Mouse (Mus musculus) heart, embryonic 14.5 days (tissue): ENCODE measurements around the gene Ldb1. TPM values are rescaled to one million over a fixed set of nuclear protein-coding genes. Genes with fewer than 3 reads are reported as not detected.
"Not testable (repeated sequence)": the region's sequence is repeated elsewhere in the genome, so short reads cannot be mapped to it uniquely, and the experiment has no call there.

Experiments
- ATAC-seq: fragments of 200-750 bp; cut with Nextera tagmentation; 2 replicates; pipeline ENCODE4 v1.8.0; 2017; ENCODE audit warnings: low read depth, moderate TSS enrichment; ENCODE audit not compliant: insufficient number of reproducible peaks, insufficient read depth, low FRiP score
- H3K27ac ChIP-seq, 2 experiments: fragments of 200-500 bp in 1 of 2; fragments of 300-500 bp in 1 of 2; sonication (generic) in 1 of 2; replicated peaks in 1 of 2; 2 replicates each; pipeline ENCODE4 v1.5.1; 2012 to 2014; ENCODE audit warnings: low read depth in 2 of 2, low read length in 2 of 2, control low read depth in 1 of 2, mild to moderate bottlenecking in 1 of 2, mixed read lengths in 1 of 2; ENCODE audit not compliant: control insufficient read depth in 1 of 2, insufficient read depth in 1 of 2
- H3K27me3 ChIP-seq: fragments of 300-500 bp; sonication (generic); 2 replicates; pipeline ENCODE4 v1.6.1; 2014; ENCODE audit warnings: mild to moderate bottlenecking, low read length, control low read depth; ENCODE audit not compliant: control insufficient read depth, insufficient read depth
- H3K36me3 ChIP-seq: fragments of 300-500 bp; sonication (generic); 2 replicates; pipeline ENCODE4 v1.6.1; 2014; ENCODE audit warnings: mild to moderate bottlenecking, control low read depth, low read length, mixed read lengths; ENCODE audit not compliant: control insufficient read depth, insufficient read depth
- H3K4me1 ChIP-seq, 2 experiments: fragments of 200-500 bp in 1 of 2; fragments of 300-500 bp in 1 of 2; sonication (generic) in 1 of 2; 2 replicates each; pipeline ENCODE4 v1.6.1; 2012 to 2014; ENCODE audit warnings: low read length in 2 of 2, control low read depth in 1 of 2, mixed read lengths in 1 of 2; ENCODE audit not compliant: control insufficient read depth in 2 of 2, insufficient read depth in 2 of 2
- H3K4me2 ChIP-seq: fragments of 300-500 bp; sonication (generic); 2 replicates; pipeline ENCODE4 v1.6.1; 2014; ENCODE audit warnings: mild to moderate bottlenecking, low read length
- H3K4me3 ChIP-seq, 2 experiments: fragments of 200-500 bp in 1 of 2; fragments of 300-500 bp in 1 of 2; sonication (generic) in 1 of 2; 2 replicates each; pipeline ENCODE4 v1.5.1; 2012 to 2014; ENCODE audit warnings: low read length in 2 of 2, mild to moderate bottlenecking in 2 of 2, control low read depth in 1 of 2, low read depth in 1 of 2, moderate library complexity in 1 of 2; ENCODE audit not compliant: control insufficient read depth in 1 of 2, insufficient read depth in 1 of 2
- H3K9ac ChIP-seq: fragments of 300-500 bp; sonication (generic); 2 replicates; pipeline ENCODE4 v1.6.1; 2014; ENCODE audit warnings: mild to moderate bottlenecking, low read length
- H3K9me3 ChIP-seq: fragments of 300-500 bp; sonication (generic); 2 replicates; pipeline ENCODE4 v1.6.1; 2016; ENCODE audit warnings: low read length, control low read depth; ENCODE audit not compliant: control insufficient read depth
- WGBS: fragments of 180-500 bp; shearing (Covaris S2); extraction: QIAGEN DNeasy Blood & Tissue Kit; methylation state at CpG from one replicate; pipeline ENCODE4 v1.1.7; 2014; 5-methylcytosine and 5-hydroxymethylcytosine counted together
- polyA plus RNA-seq: library from polyadenylated mRNA; unstranded; fragments of >200 nt; fragmentation: Nextera tagmentation; extraction: Ambion mirVana; gene quantifications from 2 replicates; pipeline ENCODE4 v1.2.1, GENCODE M21; 2014

The Ldb1 gene
- polyA plus RNA-seq, 1 experiment from 2014 or later, result 66.5 TPM

DNA sequence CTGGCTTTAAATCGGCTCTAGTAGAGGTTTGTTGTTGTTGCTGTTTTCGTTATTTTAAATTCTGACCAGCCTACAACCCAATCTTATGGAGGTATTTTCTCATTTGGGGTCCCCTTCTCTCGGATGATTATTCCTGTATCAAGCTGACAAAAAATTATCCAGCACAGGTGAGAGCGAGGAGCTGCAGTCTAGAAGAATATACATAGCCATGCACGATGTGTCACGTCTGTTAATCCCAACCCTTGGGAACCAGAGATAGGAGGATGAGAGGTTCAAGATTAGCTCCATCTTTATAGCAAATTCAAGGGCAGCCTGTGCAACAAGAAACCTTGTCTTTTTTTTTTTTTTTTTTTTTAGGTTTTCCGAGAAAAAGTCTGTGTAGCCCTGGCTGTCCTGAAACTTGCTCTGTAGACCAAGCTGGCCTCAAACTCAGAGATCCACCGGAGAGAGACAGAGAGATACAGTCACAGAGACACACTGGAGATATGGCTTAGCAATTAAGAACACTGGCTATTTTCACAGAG, 46.3 kb downstream of the Ldb1 start:
- no peak for ATAC-seq
- Histone ChIP-seq H3K4me3 (peak overlapping the region; percentile 85 to 86; a peak in 3 of 4 replicates), H3K4me2 (peak overlapping the region; percentile 71), H3K27me3 (no peaks in the 10 kb centered on the region), H3K36me3 (no peaks in the 10 kb centered on the region), H3K27ac (no peak overlapping the region), H3K4me1 (peaks cover 0 to 9% of the 10 kb centered on the region in 2 experiments; a peak in 1 of 4 replicates), H3K9ac (peak overlapping the region; percentile 88), H3K9me3 (no peaks in the 10 kb centered on the region)
- WGBS, result 9% methylated on average over 8 of the region's 8 CpGs

DNA sequence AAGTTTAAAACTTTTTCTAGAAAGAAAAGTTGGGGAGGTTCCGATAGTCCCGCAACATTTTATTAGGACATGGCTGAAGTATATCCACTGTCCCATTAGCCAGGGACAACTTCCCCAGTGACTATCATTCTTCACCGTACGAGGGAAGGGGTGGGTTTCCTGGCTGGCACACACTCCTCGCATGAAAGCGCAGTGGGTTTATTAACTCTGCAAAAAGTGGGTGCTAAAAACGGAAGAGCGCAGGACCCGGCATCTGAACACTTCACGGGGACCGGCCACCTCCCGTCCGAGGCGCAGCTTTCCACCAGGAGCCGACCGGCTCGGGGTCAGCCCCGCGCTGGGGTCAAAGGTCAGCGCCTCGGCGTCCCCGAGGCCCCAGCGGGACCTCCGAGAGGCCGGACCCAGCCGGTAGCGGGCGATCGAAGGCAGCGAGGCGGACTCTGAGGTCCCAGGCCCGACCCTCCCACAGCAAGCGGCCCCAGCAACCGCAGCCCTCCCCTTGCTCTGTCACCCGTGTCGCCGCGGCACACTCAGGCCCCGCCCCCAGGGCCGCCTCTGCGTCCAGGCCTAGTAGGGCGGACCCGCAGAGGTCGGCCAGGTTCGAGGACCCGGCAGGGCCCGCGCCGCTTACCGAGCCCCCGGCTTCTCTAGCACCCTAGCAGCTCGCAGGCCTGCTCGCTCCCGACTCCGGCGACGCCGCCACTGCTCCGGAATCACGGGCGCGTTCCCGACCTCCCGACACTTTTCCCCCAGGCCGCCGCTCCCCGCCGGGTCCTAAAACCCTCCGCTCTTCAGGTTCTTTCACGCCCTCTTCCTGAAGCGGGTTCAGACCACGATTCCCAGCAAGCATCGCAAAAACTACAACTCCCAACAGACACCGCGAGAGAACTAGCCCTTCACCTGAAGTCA, 47.0 kb downstream of the Ldb1 start, which contains the start of gene Armh3:
Gene Armh3 (minus strand): TSS at position 704 of the 909 bp plus-strand sequence.
- Histone ChIP-seq H3K4me1 (peaks cover 0 to 8% of the 10 kb centered on the region in 2 experiments; a peak in 1 of 4 replicates), H3K4me3 (peak within 1 kb of the TSS; percentile 85 to 86), H3K36me3 (no peaks in the 10 kb centered on the region), H3K27me3 (no peaks in the 10 kb centered on the region), H3K9me3 (no peaks in the 10 kb centered on the region), H3K4me2 (peak within 1 kb of the TSS; percentile 71), H3K9ac (peak within 1 kb of the TSS; percentile 88), H3K27ac (peak within 1 kb of the TSS; percentile 88 to 94)
- ATAC-seq, result peak; percentile 97
- 2% methylated on average over 75 of the region's 76 CpGs for WGBS

DNA sequence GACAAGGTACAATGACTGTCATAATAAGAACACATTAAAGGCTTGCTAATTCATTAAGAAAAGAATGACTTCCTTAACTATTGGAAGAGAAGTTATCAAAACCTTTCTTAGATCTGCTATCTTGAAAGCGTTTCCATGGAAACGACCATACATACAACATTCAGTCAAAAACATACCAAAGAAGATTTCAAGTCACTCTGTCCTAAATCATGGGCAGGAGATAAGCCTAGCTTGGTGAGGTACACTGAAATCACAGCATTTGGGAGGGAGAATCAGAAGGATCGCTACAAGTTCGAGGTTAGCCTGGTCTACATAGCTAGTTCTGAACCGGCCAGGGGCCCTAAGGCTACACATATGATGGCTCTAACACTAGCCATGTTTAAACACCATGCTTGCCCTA, 47.6 kb downstream of the Ldb1 start:
- 60% methylated on average over 5 of the region's 5 CpGs for WGBS

DNA sequence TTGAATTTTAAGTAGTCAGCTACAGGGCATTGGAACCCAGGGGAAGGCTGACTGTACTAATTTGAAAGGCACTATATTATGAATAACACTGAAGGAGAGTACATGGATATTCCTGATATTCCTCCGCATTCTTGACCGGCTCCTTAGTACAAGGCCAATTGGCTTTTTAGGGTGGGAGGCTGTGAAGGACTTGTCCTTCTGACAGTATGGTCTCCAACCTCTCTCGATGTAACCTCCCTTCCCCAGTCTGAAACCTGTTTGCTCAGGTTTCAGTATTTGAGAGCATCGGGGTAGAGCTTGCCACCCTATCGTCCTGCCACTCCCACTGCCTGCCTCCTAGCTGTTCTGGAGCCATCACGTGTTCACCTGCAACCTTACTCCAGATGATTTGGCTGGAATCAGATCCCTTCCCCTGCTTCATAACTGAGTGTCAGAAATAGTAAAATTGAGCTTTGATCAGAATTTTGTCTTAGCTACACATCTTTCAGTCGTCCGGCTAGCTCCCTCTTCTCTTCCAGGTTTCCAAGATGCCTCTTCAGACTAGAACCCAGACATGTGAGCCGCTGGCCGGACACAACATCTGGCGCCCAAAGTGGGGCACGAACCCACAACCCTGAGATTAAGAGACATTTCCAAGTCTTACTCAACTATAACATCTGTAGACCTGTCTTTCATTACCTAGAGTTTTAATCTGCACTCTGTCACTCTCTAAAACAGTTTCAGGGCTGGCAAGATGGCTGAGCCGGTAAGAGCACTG, 50.9 kb downstream of the Ldb1 start:
- peaks cover 0 to 8% of the 10 kb centered on the region in 2 experiments; a peak in 1 of 4 replicates for H3K4me1 ChIP-seq
- no peak overlapping the region for H3K4me2 ChIP-seq
- peaks cover 4% of the 10 kb centered on the region; the same call in 1 of the 2 replicates for H3K36me3 ChIP-seq
- H3K4me3 ChIP-seq, result no peak overlapping the region
- H3K9ac ChIP-seq, result no peak overlapping the region
- no peak for ATAC-seq
- no peak overlapping the region for H3K27ac ChIP-seq
- 93% methylated on average over 13 of the region's 13 CpGs for WGBS
- no peaks in the 10 kb centered on the region for H3K27me3 ChIP-seq
- no peaks in the 10 kb centered on the region for H3K9me3 ChIP-seq

More for the DNA sequence above, 47.6 kb downstream of the Ldb1 start:
- ATAC-seq, result no peak
- Histone ChIP-seq H3K36me3 (no peaks in the 10 kb centered on the region), H3K4me2 (peak overlapping the region; percentile 71), H3K27ac (peak overlapping the region in 1 of 2 experiments; percentile 94; a peak in 1 of 4 replicates), H3K4me3 (peak overlapping the region; percentile 85 to 86; a peak in 3 of 4 replicates), H3K4me1 (peaks cover 0 to 8% of the 10 kb centered on the region in 2 experiments; a peak in 1 of 4 replicates), H3K27me3 (no peaks in the 10 kb centered on the region), H3K9ac (peak overlapping the region; percentile 88), H3K9me3 (no peaks in the 10 kb centered on the region)

DNA sequence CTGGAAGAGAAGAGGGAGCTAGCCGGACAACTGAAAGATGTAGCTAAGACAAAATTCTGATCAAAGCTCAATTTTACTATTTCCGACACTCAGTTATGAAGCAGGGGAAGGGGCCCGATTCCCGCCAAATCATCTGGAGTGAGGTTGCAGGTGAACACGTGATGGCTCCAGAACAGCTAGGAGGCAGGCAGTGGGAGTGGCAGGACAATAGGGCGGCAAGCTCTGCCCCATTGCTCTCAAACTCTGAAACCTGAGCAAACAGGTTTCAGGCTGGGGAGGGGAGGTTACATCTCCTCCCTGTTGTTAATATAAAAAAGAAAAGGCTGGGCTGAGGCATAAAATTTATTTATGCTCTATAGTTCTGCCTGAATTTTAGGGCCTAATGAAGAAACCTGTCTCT, 51.6 kb downstream of the Ldb1 start:
- 90% methylated on average over 6 of the region's 6 CpGs for WGBS
- H3K27me3 ChIP-seq, H3K4me3 ChIP-seq, H3K4me2 ChIP-seq, H3K9ac ChIP-seq, H3K9me3 ChIP-seq, ATAC-seq, H3K4me1 ChIP-seq, H3K36me3 ChIP-seq, H3K27ac ChIP-seq: not testable (repeated sequence)

DNA sequence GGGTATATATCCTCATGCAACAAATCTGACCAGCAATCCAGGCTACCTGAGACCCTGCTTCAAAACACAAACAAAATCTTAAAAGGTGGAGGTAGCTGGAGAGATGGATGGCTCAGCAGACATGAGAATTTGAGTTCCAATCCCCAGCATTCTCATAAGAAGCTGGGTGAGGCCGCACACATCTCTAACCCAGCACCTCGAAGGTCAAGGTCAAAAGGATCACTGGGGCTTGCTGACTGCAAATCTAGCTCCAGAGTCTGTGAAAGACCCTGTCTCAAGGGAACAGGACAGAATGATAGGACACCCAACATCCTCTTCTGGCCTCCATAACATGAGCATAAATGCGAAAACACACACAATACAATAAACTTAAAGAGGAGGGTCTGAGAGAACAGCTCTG, 53.8 kb downstream of the Ldb1 start:
- Histone ChIP-seq H3K4me3 (no peak overlapping the region), H3K36me3 (peaks cover 12% of the 10 kb centered on the region; the same call in 1 of the 2 replicates), H3K9ac (no peak overlapping the region), H3K4me1 (no peaks in the 10 kb centered on the region), H3K27ac (no peak overlapping the region), H3K27me3 (no peaks in the 10 kb centered on the region), H3K9me3 (no peaks in the 10 kb centered on the region), H3K4me2 (no peak overlapping the region)
- ATAC-seq, result no peak
- 87% methylated on average over 3 of the region's 3 CpGs for WGBS

DNA sequence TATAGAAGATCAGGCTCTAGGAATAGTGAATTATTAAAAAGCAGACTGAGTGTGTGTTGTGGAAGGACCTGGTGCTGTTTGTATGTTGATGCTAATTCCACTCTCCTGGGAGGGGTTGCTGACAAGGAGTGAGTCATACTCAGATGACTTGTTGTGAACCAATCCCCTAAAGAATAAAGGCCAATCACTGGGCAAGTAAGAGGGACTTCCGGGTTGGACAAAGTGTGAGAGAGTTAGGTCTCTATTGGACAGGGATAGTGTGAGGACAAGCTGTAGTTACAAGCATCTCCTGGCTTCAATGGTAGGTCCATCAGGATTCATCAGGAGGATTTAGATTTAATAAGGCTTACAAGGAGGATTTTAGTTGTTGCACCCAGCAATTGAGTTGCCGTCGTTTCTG, 56.8 kb downstream of the Ldb1 start:
- Histone ChIP-seq H3K9me3 (no peaks in the 10 kb centered on the region), H3K27me3 (no peaks in the 10 kb centered on the region), H3K4me1 (no peaks in the 10 kb centered on the region), H3K27ac (no peak overlapping the region), H3K4me2 (no peak overlapping the region), H3K36me3 (peaks cover 12% of the 10 kb centered on the region; the same call in 1 of the 2 replicates), H3K4me3 (no peak overlapping the region), H3K9ac (no peak overlapping the region)
- ATAC-seq, result no peak
- 89% methylated on average over 3 of the region's 3 CpGs for WGBS
